16 mouse cellular contexts compared by ENCODE assay signal in the genomic region with DNA sequence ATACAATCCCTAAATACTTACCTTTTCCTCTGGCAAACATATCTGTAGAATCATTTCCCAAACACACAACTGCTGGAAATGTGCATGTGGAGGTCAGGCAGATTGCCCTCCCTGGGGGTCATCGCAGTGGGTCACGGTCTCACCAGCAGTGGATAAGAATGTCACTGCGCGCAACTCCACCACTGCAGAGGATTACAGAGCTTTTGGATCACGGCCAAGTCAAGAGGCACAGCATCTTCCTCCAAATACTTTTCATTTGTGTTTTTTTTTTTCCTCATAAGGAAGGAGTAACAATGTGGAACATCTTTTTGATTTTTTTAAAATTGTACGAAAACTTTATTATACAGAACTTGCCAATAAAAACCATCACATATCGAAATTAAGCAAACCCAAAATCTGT.
"Had no signal": no experiment of that assay in that cellular context is flagged by ENCODE, and none has a peak within 500 bp of the region (broad histone marks: within the 10 kb centered on the region; RNA-seq: fewer than 3 reads in every experiment).

No protein-coding gene starts in this region.

- H3K27me3 ChIP-seq: neural tube, embryonic 13.5 days; neural tube, embryonic 15.5 days; stomach, embryonic 15.5 days had no signal

- H3K27ac ChIP-seq: neural tube, embryonic 13.5 days; neural tube, embryonic 15.5 days; stomach, embryonic 15.5 days; stomach, postnatal 0 days had no signal

- H3K36me3 ChIP-seq: neural tube, embryonic 13.5 days; neural tube, embryonic 15.5 days; stomach, embryonic 15.5 days had no signal

- H3K4me1 ChIP-seq: neural tube, embryonic 13.5 days; neural tube, embryonic 15.5 days; stomach, embryonic 15.5 days had no signal

- DNase-seq: retina, postnatal 1 day; right cerebral cortex, adult 18-20 months; right cerebral cortex, postnatal 14 days; right cerebral cortex, postnatal 25 days; right cerebral cortex, postnatal 4 days; spleen, adult 18-20 months; thymus, adult 18-20 months; thymus, adult 2 months; thymus, postnatal 14 days; thymus, postnatal 25 days; thymus, postnatal 36 days; thymus, postnatal 4 days had no signal

- H3K4me3 ChIP-seq: neural tube, embryonic 13.5 days; neural tube, embryonic 15.5 days; stomach, embryonic 15.5 days had no signal

- H3K4me2 ChIP-seq: neural tube, embryonic 13.5 days; neural tube, embryonic 15.5 days; stomach, embryonic 15.5 days had no signal

- H3K9me3 ChIP-seq: neural tube, embryonic 13.5 days; neural tube, embryonic 15.5 days; stomach, embryonic 15.5 days had no signal

- H3K9ac ChIP-seq: neural tube, embryonic 13.5 days; neural tube, embryonic 15.5 days; stomach, embryonic 15.5 days had no signal
